Comparison of ENCODE assay signal across 7 mouse cellular contexts in the genomic region with DNA sequence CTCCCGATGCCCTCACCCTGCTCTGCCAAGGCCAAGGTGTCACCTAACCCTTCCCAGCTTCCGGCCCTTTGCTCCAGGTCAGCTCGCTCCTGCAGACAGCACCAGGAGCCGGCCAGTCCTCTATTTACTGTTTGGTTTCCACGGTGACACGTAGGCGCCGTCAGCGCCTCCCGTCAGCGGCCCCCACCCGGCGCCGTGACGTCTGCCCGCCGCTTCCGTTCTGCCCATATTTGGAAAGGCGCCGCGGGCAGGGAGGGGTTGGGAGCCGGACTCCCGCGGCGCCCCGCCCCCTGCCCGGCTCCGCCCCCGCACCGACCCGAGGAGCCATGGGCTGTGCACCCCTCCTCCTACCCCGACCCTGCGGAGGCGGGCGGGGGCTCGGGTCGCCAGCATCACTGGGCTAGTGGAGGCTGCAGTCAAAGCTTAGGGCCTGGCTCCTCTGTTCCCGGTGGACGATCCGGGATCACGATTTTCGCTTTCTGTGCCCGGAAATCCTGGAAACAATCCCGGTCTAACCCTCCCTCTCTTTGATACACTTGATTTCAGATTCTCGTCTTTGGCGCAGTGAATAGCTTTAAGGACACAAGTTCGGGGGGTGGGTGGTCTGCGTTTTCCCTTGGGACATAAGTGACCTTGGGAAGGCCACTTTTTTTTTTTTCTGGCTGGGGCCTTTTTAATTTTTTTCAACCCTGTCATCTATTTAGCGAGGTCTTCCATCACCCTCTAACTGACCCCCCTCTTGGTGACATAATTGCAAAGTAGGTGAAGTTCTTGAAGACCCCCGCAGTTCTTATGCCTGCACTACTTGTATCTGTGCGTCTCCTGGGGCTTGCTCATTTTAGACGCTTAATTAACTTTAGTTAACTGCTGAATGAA. TPM values are rescaled to one million over a fixed set of nuclear protein-coding genes. Genes with fewer than 3 reads are reported as not detected.
A peak's percentile ranks its signal among the peaks of the same experiment; 100 is the strongest.
DNase-seq lines count a peak whose midpoint lies in the region; ATAC-seq lines count a peak whose summit lies in the region.

No protein-coding gene starts in this region.

- peak overlapping the region; percentile 59 for H3K9ac ChIP-seq in midbrain, embryonic 11.5 days (ENCODE audit: low read length)

- H3K4me1 ChIP-seq in midbrain, embryonic 11.5 days (ENCODE audit: control insufficient read depth, insufficient read depth, low read length), result peaks cover 13% of the 10 kb centered on the region

- DNase-seq in adrenal gland, postnatal 10 days, result peak; percentile 99
- DNase-seq in embryo, embryonic 9.5 days (ENCODE audit: extremely low spot score), result peak; percentile 99
- DNase-seq in kidney, adult 11 months, result peak; percentile 94
- DNase-seq in left cerebral cortex, postnatal 4 days, result peak; percentile 94
- DNase-seq in midbrain, embryonic 11.5 days (ENCODE audit: low spot score, missing footprints), result peak; percentile 100
- DNase-seq in right cerebral cortex, postnatal 4 days, result peak; percentile 95

- WGBS in midbrain, embryonic 11.5 days, result under 1% methylated on average over 51 of the region's 52 CpGs

- ATAC-seq in granulocyte monocyte progenitor cell, adult 5-6 weeks (replicated peaks; ENCODE audit: poor library complexity, severe bottlenecking), result peak; percentile 73
- peak; percentile 97 for ATAC-seq in midbrain, embryonic 11.5 days (ENCODE audit: low FRiP score)

- peaks cover 6% of the 10 kb centered on the region; the same call in 1 of the 2 replicates for H3K27me3 ChIP-seq in midbrain, embryonic 11.5 days (ENCODE audit: control insufficient read depth, insufficient read depth, low read length)

- H3K9me3 ChIP-seq in midbrain, embryonic 11.5 days (ENCODE audit: control insufficient read depth, low read length), result no peaks in the 10 kb centered on the region

- H3K4me3 ChIP-seq in midbrain, embryonic 11.5 days (ENCODE audit: low read depth, low read length), result peak overlapping the region; percentile 44

- no peaks in the 10 kb centered on the region for H3K36me3 ChIP-seq in midbrain, embryonic 11.5 days (ENCODE audit: control insufficient read depth, insufficient read depth, low read length)

- H3K27ac ChIP-seq in midbrain, embryonic 11.5 days (ENCODE audit: low read depth, low read length), result no peak overlapping the region

- intact Hi-C loops in left cerebral cortex, postnatal 4 days (cut with DNase I), result no loop called here

- H3K4me2 ChIP-seq in midbrain, embryonic 11.5 days, result peak overlapping the region; percentile 74

RNA-seq across cellular contexts. Expression of a gene that starts 12.4 kb away (rescaled TPM):
- total RNA-seq in adrenal gland, postnatal 10 days (2021), result 10 to 100 TPM in 1 of 2 experiments, 1 to 10 TPM in 1; 5.8 to 25.4 TPM
- total RNA-seq in granulocyte monocyte progenitor cell, adult 5-6 weeks (2014; fragmentation: Nextera tagmentation), result 35.1 and 50.4 TPM in 2 replicates
- total RNA-seq in granulocyte monocyte progenitor cell, adult 5-6 weeks (2017), result 137 and 160 TPM in 2 replicates
- 1 to 10 TPM; 6.3 to 8.1 TPM for total RNA-seq in left cerebral cortex, postnatal 4 days (2021)
- polyA plus RNA-seq in midbrain, embryonic 11.5 days (2014; fragmentation: Nextera tagmentation; extraction: Ambion mirVana), result 0.54 and 0.89 TPM in 2 replicates
